17 mouse cellular contexts compared by ENCODE assay signal in genomic region chr10:105542081-105542480, GRCm38 (mm10).
"Had no signal": no experiment of that assay in that cellular context is flagged by ENCODE, and none has a peak within 500 bp of the region (broad histone marks: within the 10 kb centered on the region; RNA-seq: fewer than 3 reads in every experiment).

No protein-coding gene starts in this region.

- DNase-seq: cerebellum, adult 8-10 months; cerebellum, adult 9-10 months; cerebellum, adult 9-11 months; cerebellum, postnatal 10 days; cerebellum, postnatal 14 days; cerebellum, postnatal 25 days; cerebellum, postnatal 36 days; embryo, embryonic 11 days; forebrain, postnatal 0 days; gastrocnemius, adult 2 months; gastrocnemius, postnatal 10 days; gastrocnemius, postnatal 14 days; gastrocnemius, postnatal 25 days; gastrocnemius, postnatal 36 days; heart, adult 11 months; heart, adult 18-20 months; heart, adult 2 months had no signal
